Mouse (Mus musculus) forebrain, embryonic 16.5 days (tissue): ENCODE results near the gene Csnk2b. TPM values are rescaled to one million over a fixed set of nuclear protein-coding genes. Genes with fewer than 3 reads are reported as not detected.

Experiments used
- ATAC-seq: fragments of 200-750 bp; cut with Nextera tagmentation; 2 replicates; pipeline ENCODE4 v1.8.0; 2017; ENCODE audit warnings: mild to moderate bottlenecking, moderate library complexity
- H3K27ac ChIP-seq: fragments of 300-500 bp; sonication (generic); 2 replicates; pipeline ENCODE4 v1.5.1; 2014; ENCODE audit warnings: low read length, control low read depth
- H3K27me3 ChIP-seq: fragments of 300-500 bp; sonication (generic); replicated peaks from 2 replicates; pipeline ENCODE4 v1.6.1; 2014; ENCODE audit warnings: low read length; ENCODE audit not compliant: control insufficient read depth, insufficient read depth
- H3K36me3 ChIP-seq: fragments of 300-500 bp; sonication (generic); 2 replicates; pipeline ENCODE4 v1.6.1; 2014; ENCODE audit not compliant: control insufficient read depth, insufficient read depth
- H3K4me1 ChIP-seq: fragments of 300-500 bp; sonication (generic); replicated peaks from 2 replicates; pipeline ENCODE4 v1.6.1; 2014; ENCODE audit warnings: low read length; ENCODE audit not compliant: control insufficient read depth, insufficient read depth
- H3K4me2 ChIP-seq: fragments of 300-500 bp; sonication (generic); 2 replicates; pipeline ENCODE4 v1.6.1; 2014; ENCODE audit warnings: mild to moderate bottlenecking, low read length, control low read depth
- H3K4me3 ChIP-seq: fragments of 300-500 bp; sonication (generic); replicated peaks from 2 replicates; pipeline ENCODE4 v1.5.1; 2014; ENCODE audit warnings: mild to moderate bottlenecking, low read length, control low read depth
- H3K9ac ChIP-seq: fragments of 300-500 bp; sonication (generic); replicated peaks from 2 replicates; pipeline ENCODE4 v1.6.1; 2014; ENCODE audit warnings: low read depth, low read length, control low read depth
- H3K9me3 ChIP-seq: fragments of 300-500 bp; sonication (generic); 2 replicates; pipeline ENCODE4 v1.6.1; 2016; ENCODE audit warnings: low read length; ENCODE audit not compliant: control insufficient read depth
- WGBS: fragments of 180-500 bp; shearing (Covaris S2); extraction: QIAGEN DNeasy Blood & Tissue Kit; methylation state at CpG from one replicate; pipeline ENCODE4 v1.1.7; 2014; 5-methylcytosine and 5-hydroxymethylcytosine counted together
- polyA plus RNA-seq: library from polyadenylated mRNA; unstranded; fragments of >200 nt; fragmentation: Nextera tagmentation; extraction: Ambion mirVana; gene quantifications from 2 replicates; pipeline ENCODE4 v1.2.1, GENCODE M21; 2015

The Csnk2b gene
- polyA plus RNA-seq, 1 experiment from 2014 or later = 320 TPM

- Histone ChIP-seq H3K4me3 (peak within 1 kb of the TSS; percentile 24), H3K4me2 (peak within 1 kb of the TSS; percentile 48), H3K4me1 (peaks cover 29% of the 10 kb centered on the region), H3K27ac (peak within 1 kb of the TSS; percentile 72), H3K27me3 (no peaks in the 10 kb centered on the region), H3K9me3 (no peaks in the 10 kb centered on the region), H3K9ac (peak within 1 kb of the TSS; percentile 53), H3K36me3 (no peaks in the 10 kb centered on the region)
- peak; percentile 81 for ATAC-seq
- 22% methylated on average over 10 of the region's 10 CpGs for WGBS
Measured at GRCm38 (mm10) chr17:35076507-35077176, 45.2 kb downstream of the Csnk2b start, which contains the start of gene Ly6g6e. Ly6g6e (plus strand) TSS chr17:35076902.

GRCm38 (mm10) chr17:35074097-35074496, 47.8 kb downstream of the Csnk2b start:
- no peak overlapping the region for H3K27ac ChIP-seq
- H3K9ac ChIP-seq = 0 out of 2 replicates have a peak overlapping the region, but pooled peaks have one; percentile 6
- no peaks in the 10 kb centered on the region for H3K27me3 ChIP-seq
- peaks cover 26% of the 10 kb centered on the region for H3K4me1 ChIP-seq
- no peak for ATAC-seq
- no peak overlapping the region for H3K4me3 ChIP-seq
- H3K4me2 ChIP-seq = no peak overlapping the region
- H3K36me3 ChIP-seq = no peaks in the 10 kb centered on the region
- no peaks in the 10 kb centered on the region for H3K9me3 ChIP-seq
- WGBS = 57% methylated on average over 17 of the region's 17 CpGs

GRCm38 (mm10) chr17:35071454-35071853, 50.4 kb downstream of the Csnk2b start:
- Histone ChIP-seq H3K27ac (no peak overlapping the region), H3K4me2 (no peak overlapping the region), H3K9me3 (no peaks in the 10 kb centered on the region), H3K4me1 (peaks cover 9% of the 10 kb centered on the region; the same call in 1 of the 2 replicates), H3K36me3 (no peaks in the 10 kb centered on the region), H3K4me3 (no peak overlapping the region), H3K9ac (no peak overlapping the region), H3K27me3 (no peaks in the 10 kb centered on the region)
- WGBS = 90% methylated on average over 9 of the region's 9 CpGs
- ATAC-seq = no peak

- no peaks in the 10 kb centered on the region for H3K36me3 ChIP-seq
- WGBS = 47% methylated on average over 6 of the region's 6 CpGs
Measured at GRCm38 (mm10) chr17:35070556-35071229, 51.2 kb downstream of the Csnk2b start.

GRCm38 (mm10) chr17:35068213-35068914, 53.5 kb downstream of the Csnk2b start:
- Histone ChIP-seq H3K27ac (no peak overlapping the region), H3K9me3 (no peaks in the 10 kb centered on the region), H3K9ac (no peak overlapping the region), H3K4me3 (no peak overlapping the region), H3K4me2 (no peak overlapping the region), H3K27me3 (peaks cover 19% of the 10 kb centered on the region), H3K4me1 (peaks cover 13% of the 10 kb centered on the region), H3K36me3 (no peaks in the 10 kb centered on the region)
- no peak for ATAC-seq
- 88% methylated on average over 17 of the region's 17 CpGs for WGBS

More at GRCm38 (mm10) chr17:35070556-35071229, 51.2 kb downstream of the Csnk2b start:
- Histone ChIP-seq H3K9me3 (no peaks in the 10 kb centered on the region), H3K4me3 (no peak overlapping the region), H3K27ac (no peak overlapping the region), H3K9ac (no peak overlapping the region), H3K27me3 (peaks cover 4% of the 10 kb centered on the region; the same call in 1 of the 2 replicates), H3K4me1 (peaks cover 7% of the 10 kb centered on the region; the same call in 1 of the 2 replicates), H3K4me2 (no peak overlapping the region)
- no peak for ATAC-seq

Other genes starting within 250 kb of the Csnk2b start
- gene Zbtb12, start 242.6 kb downstream of the Csnk2b start, polyA plus RNA-seq = 7.1 and 8.0 TPM in 2 replicates
- gene Gm20547, start 240.0 kb downstream of the Csnk2b start, polyA plus RNA-seq = 0.29 TPM in 1 of 2 replicates, not detected in the other
- gene C2, start 223.8 kb downstream of the Csnk2b start, polyA plus RNA-seq = 1.6 and 1.7 TPM in 2 replicates
- gene Ehmt2, start 223.6 kb downstream of the Csnk2b start, polyA plus RNA-seq = 107 and 121 TPM in 2 replicates
- gene Slc44a4, start 207.6 kb downstream of the Csnk2b start, polyA plus RNA-seq = 0.09 TPM in 1 of 2 replicates, not detected in the other
- gene Neu1, start 190.8 kb downstream of the Csnk2b start, polyA plus RNA-seq = 31.8 and 36.8 TPM in 2 replicates
- gene Hspa1b, start 162.8 kb downstream of the Csnk2b start, polyA plus RNA-seq = 0.14 TPM in 1 of 2 replicates, not detected in the other
- gene Gm20481, start 152.1 kb downstream of the Csnk2b start, polyA plus RNA-seq = not detected in 2 replicates
- gene Hspa1a, start 149.9 kb downstream of the Csnk2b start, polyA plus RNA-seq = 3.3 and 5.2 TPM in 2 replicates
- gene Hspa1l, start 149.3 kb downstream of the Csnk2b start, polyA plus RNA-seq = 1.5 and 1.7 TPM in 2 replicates
- 119 and 121 TPM in 2 replicates for gene Lsm2, start 140.2 kb downstream of the Csnk2b start, polyA plus RNA-seq
- gene Vars, start 121.1 kb downstream of the Csnk2b start, polyA plus RNA-seq = 81.7 and 85.2 TPM in 2 replicates
- gene Vwa7, start 105.5 kb downstream of the Csnk2b start, polyA plus RNA-seq = 0.12 and 0.14 TPM in 2 replicates
- gene Sapcd1, start 94.0 kb downstream of the Csnk2b start, polyA plus RNA-seq = 2.2 and 2.7 TPM in 2 replicates
- gene Msh5, start 75.3 kb downstream of the Csnk2b start, polyA plus RNA-seq = 3.1 and 3.4 TPM in 2 replicates
- 79.3 and 85.5 TPM in 2 replicates for gene Clic1, start 72.1 kb downstream of the Csnk2b start, polyA plus RNA-seq
- gene Ddah2, start 63.0 kb downstream of the Csnk2b start, polyA plus RNA-seq = 484 and 489 TPM in 2 replicates
- gene Ly6g6c, start 56.7 kb downstream of the Csnk2b start, polyA plus RNA-seq = not detected in 2 replicates
- gene Mpig6b, start 55.9 kb downstream of the Csnk2b start, polyA plus RNA-seq = 0.24 TPM in 1 of 2 replicates, not detected in the other
- 11.8 and 12.3 TPM in 2 replicates for gene Ly6g6e, start 45.2 kb downstream of the Csnk2b start, polyA plus RNA-seq
- 1.2 and 1.6 TPM in 2 replicates for gene Ly6g6d, start 44.0 kb downstream of the Csnk2b start, polyA plus RNA-seq
- gene Ly6g6f, start 36.4 kb downstream of the Csnk2b start, polyA plus RNA-seq = not detected in 2 replicates
- gene Abhd16a, start 32.8 kb downstream of the Csnk2b start, polyA plus RNA-seq = 93.1 and 109 TPM in 2 replicates
- not detected in 2 replicates for gene Ly6g5c, start 13.8 kb downstream of the Csnk2b start, polyA plus RNA-seq
- gene Ly6g5b, start 6.6 kb downstream of the Csnk2b start, polyA plus RNA-seq = 0.62 and 1.3 TPM in 2 replicates
- gene Gpank1, start 598 bp downstream of the Csnk2b start, polyA plus RNA-seq = 29.6 and 29.8 TPM in 2 replicates
- gene D17H6S53E, start 4.3 kb upstream of the Csnk2b start, polyA plus RNA-seq = 6.1 and 8.6 TPM in 2 replicates
- gene Apom, start 10.0 kb upstream of the Csnk2b start, polyA plus RNA-seq = 0.56 TPM in 1 of 2 replicates, not detected in the other
- 85.4 and 86.7 TPM in 2 replicates for gene Bag6, start 13.1 kb upstream of the Csnk2b start, polyA plus RNA-seq
- gene Prrc2a, start 42.8 kb upstream of the Csnk2b start, polyA plus RNA-seq = 156 and 195 TPM in 2 replicates
- gene Aif1, start 54.0 kb upstream of the Csnk2b start, polyA plus RNA-seq = 5.9 and 8.0 TPM in 2 replicates
- 4.5 and 4.9 TPM in 2 replicates for gene Lst1, start 66.4 kb upstream of the Csnk2b start, polyA plus RNA-seq
- 0.24 TPM in 1 of 2 replicates, not detected in the other for gene Ltb, start 72.4 kb upstream of the Csnk2b start, polyA plus RNA-seq
- not detected in 2 replicates for gene Tnf, start 80.0 kb upstream of the Csnk2b start, polyA plus RNA-seq
- 0.24 and 0.35 TPM in 2 replicates for gene Lta, start 83.3 kb upstream of the Csnk2b start, polyA plus RNA-seq
- 0.62 TPM in 1 of 2 replicates, not detected in the other for gene Gm16181, start 98.8 kb upstream of the Csnk2b start, polyA plus RNA-seq
- gene Atp6v1g2, start 111.6 kb upstream of the Csnk2b start, polyA plus RNA-seq = 46.2 and 64.8 TPM in 2 replicates
- gene Nfkbil1, start 113.7 kb upstream of the Csnk2b start, polyA plus RNA-seq = 9.5 and 10.7 TPM in 2 replicates
- gene Ddx39b, start 119.7 kb upstream of the Csnk2b start, polyA plus RNA-seq = 466 and 471 TPM in 2 replicates
- 48.1 and 65.7 TPM in 2 replicates for gene H2-D1, start 140.7 kb upstream of the Csnk2b start, polyA plus RNA-seq
- 0.43 and 0.47 TPM in 2 replicates for gene H2-Q1, start 198.4 kb upstream of the Csnk2b start, polyA plus RNA-seq
- 1.4 and 3.3 TPM in 2 replicates for gene H2-Q2, start 220.2 kb upstream of the Csnk2b start, polyA plus RNA-seq